Mouse (Mus musculus): ENCODE data around the gene Adamts7. TPM values are rescaled to one million over a fixed set of nuclear protein-coding genes. Genes with fewer than 3 reads are reported as not detected.

Adamts7 gene
- polyA plus RNA-seq, 1 experiment = 6.4 TPM

GRCm38 (mm10) chr9:90146869-90147268, 16.0 kb upstream of the Adamts7 start:
- no peak for DNase-seq (ENCODE audit: low spot score)

GRCm38 (mm10) chr9:90162243-90162925, 485 bp upstream of the Adamts7 start:
- no peak for DNase-seq (ENCODE audit: low spot score)

- no peak for DNase-seq (ENCODE audit: low spot score)
Observed at GRCm38 (mm10) chr9:90163749-90164095, 853 bp downstream of the Adamts7 start.

- no peak for DNase-seq (ENCODE audit: low spot score)
Observed at GRCm38 (mm10) chr9:90164670-90165453, 2.0 kb downstream of the Adamts7 start.

- DNase-seq (ENCODE audit: low spot score) = no peak
Observed at GRCm38 (mm10) chr9:90165590-90165989, 2.7 kb downstream of the Adamts7 start.

- DNase-seq (ENCODE audit: low spot score) = no peak
Observed at GRCm38 (mm10) chr9:90166615-90167014, 3.7 kb downstream of the Adamts7 start.

- no peak for DNase-seq (ENCODE audit: low spot score)
Observed at GRCm38 (mm10) chr9:90169965-90170364, 7.1 kb downstream of the Adamts7 start.

GRCm38 (mm10) chr9:90171421-90171820, 8.6 kb downstream of the Adamts7 start:
- DNase-seq (ENCODE audit: low spot score) = no peak

GRCm38 (mm10) chr9:90172528-90173321, 9.9 kb downstream of the Adamts7 start:
- DNase-seq (ENCODE audit: low spot score) = no peak

- DNase-seq (ENCODE audit: low spot score) = no peak
Observed at GRCm38 (mm10) chr9:90173330-90173729, 10.5 kb downstream of the Adamts7 start.

- no peak for DNase-seq (ENCODE audit: low spot score)
Observed at GRCm38 (mm10) chr9:90179409-90179808, 16.5 kb downstream of the Adamts7 start.

- no peak for DNase-seq (ENCODE audit: low spot score)
Observed at GRCm38 (mm10) chr9:90181656-90182388, 19.0 kb downstream of the Adamts7 start.

GRCm38 (mm10) chr9:90182636-90183421, 20.0 kb downstream of the Adamts7 start:
- DNase-seq (ENCODE audit: low spot score) = no peak

- DNase-seq (ENCODE audit: low spot score) = no peak
Observed at GRCm38 (mm10) chr9:90183550-90183949, 20.7 kb downstream of the Adamts7 start.

GRCm38 (mm10) chr9:90184116-90184515, 21.2 kb downstream of the Adamts7 start:
- no peak for DNase-seq (ENCODE audit: low spot score)

GRCm38 (mm10) chr9:90185356-90185910, 22.6 kb downstream of the Adamts7 start:
- no peak for DNase-seq (ENCODE audit: low spot score)

- no peak for DNase-seq (ENCODE audit: low spot score)
Observed at GRCm38 (mm10) chr9:90188893-90189292, 26.0 kb downstream of the Adamts7 start.

- DNase-seq (ENCODE audit: low spot score) = no peak
Observed at GRCm38 (mm10) chr9:90189391-90189790, 26.5 kb downstream of the Adamts7 start.

GRCm38 (mm10) chr9:90195000-90195399, 32.1 kb downstream of the Adamts7 start:
- no peak for DNase-seq (ENCODE audit: low spot score)

GRCm38 (mm10) chr9:90196262-90196661, 33.4 kb downstream of the Adamts7 start:
- DNase-seq (ENCODE audit: low spot score) = no peak

Measured in urinary bladder, adult 2 months (tissue).